Mouse (Mus musculus): Measurements from ENCODE around the gene Gm5965. TPM values are rescaled to one million over a fixed set of nuclear protein-coding genes. Genes with fewer than 3 reads are reported as not detected.
"Not testable (repeated sequence)": the region's sequence is repeated elsewhere in the genome, so short reads cannot be mapped to it uniquely, and the experiment has no call there.

Gene Gm5965
- not detected for polyA plus RNA-seq (2012; fragmentation: generic; extraction: Trizol)

DNA sequence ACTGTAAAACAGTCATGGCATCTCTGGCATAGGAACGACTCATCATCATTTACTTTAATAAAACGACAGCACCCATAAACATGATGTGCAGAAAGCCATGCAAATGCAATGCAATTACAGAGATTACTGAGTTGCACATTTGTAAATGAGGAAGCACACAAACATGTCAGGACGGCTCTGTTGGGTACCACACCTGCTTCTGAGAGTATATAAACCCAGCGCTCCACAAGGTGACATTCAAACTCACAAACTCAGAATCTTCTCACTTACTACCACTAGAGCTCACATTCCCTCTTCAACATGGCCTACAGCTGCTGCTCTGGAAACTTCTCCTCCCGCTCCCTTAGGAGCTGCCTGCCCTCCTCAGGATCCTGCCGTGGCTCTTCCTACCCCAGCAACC lies at the start of gene Gm5965:
Gm5965 (plus strand) TSS at position 301 of the 400 bp plus-strand sequence.
- H3K36me3 ChIP-seq (ENCODE audit: control insufficient read depth, insufficient read depth), result no peaks in the 10 kb centered on the region
- TF ChIP-seq POLR2A (IDR thresholded peaks at IDR 0.05; ENCODE audit: insufficient read length, low read depth), result no peak
- no peak for TF ChIP-seq E2F4 (IDR thresholded peaks at IDR 0.05; ENCODE audit: insufficient read depth)
- TF ChIP-seq CEBPB (IDR thresholded peaks at IDR 0.05; ENCODE audit: insufficient read depth, poor library complexity, severe bottlenecking), result no peak
- TF ChIP-seq MYOD1 (IDR thresholded peaks at IDR 0.05; ENCODE audit: control insufficient read depth in 1 of 3, insufficient read length in 2 of 3, low read depth in 2 of 3), result no peak
- TF ChIP-seq POLR2AphosphoS2 (IDR thresholded peaks at IDR 0.05; ENCODE audit: insufficient read length, low read depth), result no peak
- TF ChIP-seq REST (IDR thresholded peaks at IDR 0.05; ENCODE audit: insufficient read depth, insufficient read length), result no peak
- TF ChIP-seq SRF (IDR thresholded peaks at IDR 0.05; ENCODE audit: control insufficient read depth, insufficient read length, low read depth), result no peak
- TF ChIP-seq MYOG (IDR thresholded peaks at IDR 0.05; ENCODE audit: control insufficient read depth in 1 of 3, insufficient read depth in 1 of 3, insufficient read length in 2 of 3, low read depth in 2 of 3), result no peak

DNA sequence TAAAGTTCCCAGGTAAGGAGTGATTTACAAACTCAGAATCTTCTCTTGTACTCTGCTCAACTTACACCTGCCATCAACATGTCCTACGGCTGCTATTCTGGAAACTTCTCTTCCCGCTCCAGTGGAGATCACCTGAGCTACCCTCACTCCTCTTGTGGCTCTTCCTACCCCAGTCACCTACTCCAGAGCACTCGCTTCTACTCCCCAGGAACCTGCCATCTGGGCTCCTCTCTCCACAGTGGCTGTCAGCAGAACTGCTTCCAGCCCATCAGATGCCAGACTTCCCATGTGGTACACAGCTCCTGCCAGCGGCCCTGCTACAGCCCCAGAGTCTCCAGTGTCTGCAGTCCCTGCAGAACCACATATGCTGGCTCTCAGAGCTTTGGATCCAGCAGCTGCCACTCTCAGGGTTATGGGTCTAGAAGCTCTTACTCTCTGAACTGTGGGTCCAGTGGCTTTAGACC lies 48.9 kb upstream of the Gm5965 start, which contains the start of gene Krtap13-1:
Krtap13-1 (plus strand) TSS at position 51 of the 464 bp plus-strand sequence.
- H3K27me3 ChIP-seq (ENCODE audit: control insufficient read depth, insufficient read depth, insufficient read length), result no peaks in the 10 kb centered on the region
- H3K4me2 ChIP-seq (ENCODE audit: low read depth), result no peak within 1 kb of the TSS
- TF ChIP-seq CEBPB (IDR thresholded peaks at IDR 0.05; ENCODE audit: insufficient read depth, poor library complexity, severe bottlenecking) (no peak), SRF (IDR thresholded peaks at IDR 0.05; ENCODE audit: control insufficient read depth, insufficient read length, low read depth) (no peak), USF1 (IDR thresholded peaks at IDR 0.05; ENCODE audit: low read depth) (no peak), POLR2A (IDR thresholded peaks at IDR 0.05; ENCODE audit: insufficient read length, low read depth) (no peak), REST (IDR thresholded peaks at IDR 0.05; ENCODE audit: insufficient read depth, insufficient read length) (no peak), POLR2AphosphoS2 (IDR thresholded peaks at IDR 0.05; ENCODE audit: insufficient read length, low read depth) (no peak), MYOG (IDR thresholded peaks at IDR 0.05; ENCODE audit: control insufficient read depth in 1 of 3, insufficient read depth in 1 of 3, insufficient read length in 2 of 3, low read depth in 2 of 3) (no peak), MYOD1 (IDR thresholded peaks at IDR 0.05; ENCODE audit: control insufficient read depth in 1 of 3, insufficient read length in 2 of 3, low read depth in 2 of 3) (no peak)
- no peak within 1 kb of the TSS for H3K4me3 ChIP-seq
- no peaks in the 10 kb centered on the region for H3K36me3 ChIP-seq (ENCODE audit: control insufficient read depth, insufficient read depth)
- no peak within 1 kb of the TSS for H3ac ChIP-seq (ENCODE audit: control insufficient read depth, insufficient read length)
- no peaks in the 10 kb centered on the region for H3K79me2 ChIP-seq (ENCODE audit: control insufficient read depth, insufficient read depth)

More for the DNA sequence above, at the start of gene Gm5965:
- no peaks in the 10 kb centered on the region for H3K27me3 ChIP-seq (ENCODE audit: control insufficient read depth, insufficient read depth, insufficient read length)
- H3K4me3 ChIP-seq, result no peak within 1 kb of the TSS
- H3ac ChIP-seq (ENCODE audit: control insufficient read depth, insufficient read length), result no peak within 1 kb of the TSS
- no peaks in the 10 kb centered on the region for H3K79me2 ChIP-seq (ENCODE audit: control insufficient read depth, insufficient read depth)
- H3K4me2 ChIP-seq (ENCODE audit: low read depth), result no peak within 1 kb of the TSS

DNA sequence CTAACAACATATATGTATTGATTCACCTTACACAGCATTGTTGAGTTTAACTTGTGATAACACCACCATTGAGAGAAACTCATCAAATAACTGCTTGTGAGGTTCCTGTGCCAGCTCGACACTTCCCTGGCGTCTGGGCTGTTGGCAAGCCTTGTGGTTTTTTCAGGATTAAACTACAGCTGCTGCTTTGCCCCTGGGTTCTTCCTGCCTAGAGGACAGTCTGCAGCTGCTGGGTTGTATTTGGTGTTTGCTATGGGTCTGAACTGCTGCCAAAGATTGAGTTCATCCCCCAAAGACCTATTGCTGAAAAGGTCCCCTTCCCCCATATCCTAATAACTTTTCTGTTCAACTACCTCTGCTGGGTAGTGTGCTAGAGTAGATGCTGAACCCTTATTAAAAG lies 42.3 kb upstream of the Gm5965 start:
- no peak for TF ChIP-seq SRF (IDR thresholded peaks at IDR 0.05; ENCODE audit: control insufficient read depth, insufficient read length, low read depth)
- TF ChIP-seq TCF3 (IDR thresholded peaks at IDR 0.05; ENCODE audit: insufficient read length, low read depth), result no peak
- peak in 1 of 3 experiments; percentile 26 for TF ChIP-seq MYOG (IDR thresholded peaks at IDR 0.05; ENCODE audit: control insufficient read depth in 1 of 3, insufficient read depth in 1 of 3, insufficient read length in 2 of 3, low read depth in 2 of 3)
- peak in 1 of 3 experiments; percentile 30 for TF ChIP-seq MYOD1 (IDR thresholded peaks at IDR 0.05; ENCODE audit: control insufficient read depth in 1 of 3, insufficient read length in 2 of 3, low read depth in 2 of 3)
- H3K4me3 ChIP-seq, result no peak overlapping the region

DNA sequence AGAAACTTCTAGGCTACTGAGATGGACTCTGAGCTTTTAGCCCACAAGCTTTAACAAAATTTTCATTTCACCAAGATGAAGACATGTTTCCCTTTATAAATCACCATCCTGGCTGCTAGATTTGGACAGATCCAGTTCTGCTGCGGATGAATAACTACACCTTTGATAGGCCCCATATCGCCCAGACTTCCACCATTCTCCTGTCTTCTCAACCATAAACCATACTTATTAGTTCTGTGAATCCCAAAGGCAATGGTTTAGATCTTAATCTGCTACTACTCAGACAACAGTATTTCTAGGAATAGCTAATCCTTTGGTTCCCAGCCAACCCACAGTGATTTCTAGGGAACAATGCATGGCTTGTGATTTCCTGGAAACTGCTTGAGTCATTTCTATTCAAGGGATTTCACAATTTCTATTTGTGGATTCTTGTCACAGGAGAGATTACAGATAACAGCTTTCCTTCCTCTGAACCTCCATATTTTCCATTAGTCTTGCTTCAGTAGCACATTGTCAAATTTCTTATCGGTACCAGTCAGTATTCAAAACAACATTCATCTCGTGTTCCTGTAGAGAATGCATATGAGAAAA lies 32.9 kb upstream of the Gm5965 start:
- TF ChIP-seq MYOD1 (IDR thresholded peaks at IDR 0.05; ENCODE audit: control insufficient read depth in 1 of 3, insufficient read length in 2 of 3, low read depth in 2 of 3) (no peak), POLR2AphosphoS2 (IDR thresholded peaks at IDR 0.05; ENCODE audit: insufficient read length, low read depth) (no peak)
- Histone ChIP-seq H3K4me3 (no peak overlapping the region), H3K4me2 (ENCODE audit: low read depth) (no peak overlapping the region), H3K27me3 (ENCODE audit: control insufficient read depth, insufficient read depth, insufficient read length) (no peaks in the 10 kb centered on the region), H3ac (ENCODE audit: control insufficient read depth, insufficient read length) (no peak overlapping the region), H3K36me3 (ENCODE audit: control insufficient read depth, insufficient read depth) (no peaks in the 10 kb centered on the region), H3K79me2 (ENCODE audit: control insufficient read depth, insufficient read depth) (no peaks in the 10 kb centered on the region)

More for the DNA sequence above, 42.3 kb upstream of the Gm5965 start:
- Histone ChIP-seq H3K27me3 (ENCODE audit: control insufficient read depth, insufficient read depth, insufficient read length) (no peaks in the 10 kb centered on the region), H3K4me2 (ENCODE audit: low read depth) (no peak overlapping the region), H3K36me3 (ENCODE audit: control insufficient read depth, insufficient read depth) (no peaks in the 10 kb centered on the region), H3K79me2 (ENCODE audit: control insufficient read depth, insufficient read depth) (no peaks in the 10 kb centered on the region), H3ac (ENCODE audit: control insufficient read depth, insufficient read length) (no peak overlapping the region)

DNA sequence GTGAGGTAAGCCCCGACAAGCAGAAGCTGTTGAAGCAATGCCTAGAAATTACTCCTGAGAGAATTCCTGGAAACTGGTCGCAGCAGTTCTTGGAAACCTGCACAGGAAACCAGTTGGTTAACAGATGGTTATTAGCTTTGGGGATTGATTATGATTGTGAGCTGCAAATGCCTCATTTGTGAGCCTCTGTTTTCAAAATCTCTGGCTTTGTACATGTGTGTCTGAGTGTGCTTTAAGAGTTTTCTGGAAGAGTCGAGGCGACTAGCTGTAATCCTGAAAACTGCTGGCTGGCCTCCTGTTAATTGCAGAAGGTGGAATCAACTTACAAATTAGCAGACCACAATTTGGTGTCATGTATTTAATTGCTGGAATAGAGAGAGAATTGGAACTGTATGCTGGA lies 29.8 kb upstream of the Gm5965 start:
- H3ac ChIP-seq (ENCODE audit: control insufficient read depth, insufficient read length), result no peak overlapping the region
- H3K4me2 ChIP-seq (ENCODE audit: low read depth), result no peak overlapping the region
- no peaks in the 10 kb centered on the region for H3K79me2 ChIP-seq (ENCODE audit: control insufficient read depth, insufficient read depth)
- no peaks in the 10 kb centered on the region for H3K27me3 ChIP-seq (ENCODE audit: control insufficient read depth, insufficient read depth, insufficient read length)
- H3K4me3 ChIP-seq, result no peak overlapping the region
- H3K36me3 ChIP-seq (ENCODE audit: control insufficient read depth, insufficient read depth), result no peaks in the 10 kb centered on the region
- no peak for TF ChIP-seq POLR2AphosphoS2 (IDR thresholded peaks at IDR 0.05; ENCODE audit: insufficient read length, low read depth)
- TF ChIP-seq MAX (IDR thresholded peaks at IDR 0.05; ENCODE audit: low read depth), result no peak
- TF ChIP-seq POLR2A (IDR thresholded peaks at IDR 0.05; ENCODE audit: insufficient read length, low read depth), result no peak
- no peak for TF ChIP-seq MYOG (IDR thresholded peaks at IDR 0.05; ENCODE audit: control insufficient read depth in 1 of 3, insufficient read depth in 1 of 3, insufficient read length in 2 of 3, low read depth in 2 of 3)
- no peak for TF ChIP-seq TCF3 (IDR thresholded peaks at IDR 0.05; ENCODE audit: insufficient read length, low read depth)
- no peak for TF ChIP-seq CEBPB (IDR thresholded peaks at IDR 0.05; ENCODE audit: insufficient read depth, poor library complexity, severe bottlenecking)
- TF ChIP-seq MYOD1 (IDR thresholded peaks at IDR 0.05; ENCODE audit: control insufficient read depth in 1 of 3, insufficient read length in 2 of 3, low read depth in 2 of 3), result no peak
- TF ChIP-seq USF1 (IDR thresholded peaks at IDR 0.05; ENCODE audit: low read depth), result no peak
- no peak for TF ChIP-seq REST (IDR thresholded peaks at IDR 0.05; ENCODE audit: insufficient read depth, insufficient read length)
- no peak for TF ChIP-seq TCF12 (IDR thresholded peaks at IDR 0.05; ENCODE audit: insufficient read depth, poor library complexity, severe bottlenecking)
- no peak for TF ChIP-seq SRF (IDR thresholded peaks at IDR 0.05; ENCODE audit: control insufficient read depth, insufficient read length, low read depth)

DNA sequence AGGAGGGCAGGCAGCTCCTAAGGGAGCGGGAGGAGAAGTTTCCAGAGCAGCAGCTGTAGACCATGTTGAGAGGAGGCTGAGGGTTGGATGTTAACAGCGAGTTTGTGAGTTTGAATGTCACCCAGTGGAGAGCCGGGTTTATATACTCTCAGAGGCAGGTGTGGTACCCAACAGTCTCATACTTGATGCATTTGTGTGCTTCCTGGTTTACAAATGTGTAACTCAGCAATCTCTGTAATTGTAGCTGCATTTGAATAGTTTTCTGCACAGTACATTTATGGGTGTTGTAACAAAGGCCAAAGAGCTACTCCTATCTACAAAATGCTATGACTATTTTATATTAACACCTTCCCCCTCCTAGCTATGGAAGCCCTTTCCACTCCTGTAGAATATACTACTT lies 26.2 kb upstream of the Gm5965 start, which contains the start of gene Krtap13:
Krtap13 (minus strand) TSS at position 101 of the 400 bp plus-strand sequence.
- H3K79me2 ChIP-seq (ENCODE audit: control insufficient read depth, insufficient read depth); H3K27me3 ChIP-seq (ENCODE audit: control insufficient read depth, insufficient read depth, insufficient read length); H3K36me3 ChIP-seq (ENCODE audit: control insufficient read depth, insufficient read depth); H3K4me3 ChIP-seq; H3K4me2 ChIP-seq (ENCODE audit: low read depth); H3ac ChIP-seq (ENCODE audit: control insufficient read depth, insufficient read length): not testable (repeated sequence)

DNA sequence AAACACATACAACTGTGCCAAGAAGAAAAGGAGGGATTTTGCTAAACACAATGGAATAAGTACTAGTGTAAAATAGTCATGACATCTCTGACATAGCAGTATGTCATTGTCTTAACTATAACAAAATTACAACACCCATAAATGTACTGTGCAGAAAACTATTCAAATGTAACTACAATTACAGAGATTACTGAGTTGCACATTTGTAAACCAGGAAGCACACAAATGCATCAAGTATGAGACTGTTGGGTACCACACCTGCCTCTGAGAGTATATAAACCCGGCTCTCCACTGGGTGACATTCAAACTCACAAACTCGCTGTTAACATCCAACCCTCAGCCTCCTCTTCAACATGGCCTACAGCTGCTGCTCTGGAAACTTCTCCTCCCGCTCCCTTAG lies 19.1 kb upstream of the Gm5965 start, which contains the start of gene 2310034C09Rik:
2310034C09Rik (plus strand) TSS at position 301 of the 400 bp plus-strand sequence.
- not testable (repeated sequence) for H3K4me3 ChIP-seq; H3K79me2 ChIP-seq (ENCODE audit: control insufficient read depth, insufficient read depth); H3K27me3 ChIP-seq (ENCODE audit: control insufficient read depth, insufficient read depth, insufficient read length)

More for the DNA sequence above, 19.1 kb upstream of the Gm5965 start, which contains the start of gene 2310034C09Rik:
- not testable (repeated sequence) for H3K36me3 ChIP-seq (ENCODE audit: control insufficient read depth, insufficient read depth); H3K4me2 ChIP-seq (ENCODE audit: low read depth); H3ac ChIP-seq (ENCODE audit: control insufficient read depth, insufficient read length)

Measured in myocyte (in vitro differentiated cells).